Mouse (Mus musculus) ES-E14 (cell line): Measurements from ENCODE around the gene Map2k7. TPM values are rescaled to one million over a fixed set of nuclear protein-coding genes. Genes with fewer than 3 reads are reported as not detected.

ENCODE experiments used
- DNase-seq: peaks from one replicate; pipeline ENCODE4 v3.0.0-alpha.2; 2013; ENCODE audit warnings: low read depth, low spot score
- H3K27ac ChIP-seq: 2 replicates; pipeline ENCODE4 v1.5.1; 2012; ENCODE audit warnings: low read depth, mild to moderate bottlenecking, low read length, moderate library complexity, mixed read lengths; ENCODE audit not compliant: poor library complexity, insufficient read depth, severe bottlenecking
- H3K36me3 ChIP-seq: 2 replicates; pipeline ENCODE4 v1.6.1; 2012; ENCODE audit warnings: mild to moderate bottlenecking, low read length, moderate library complexity, mixed read lengths; ENCODE audit not compliant: control insufficient read depth, poor library complexity, insufficient read depth, severe bottlenecking
- H3K4me1 ChIP-seq, 2 experiments: fragments of 150-350 bp in 1 of 2; sonication (generic) in 1 of 2; 2 replicates each; pipeline ENCODE4 v1.6.1; 2012; ENCODE audit warnings: low read length in 2 of 2, mild to moderate bottlenecking in 1 of 2, mixed read lengths in 1 of 2; ENCODE audit not compliant: control insufficient read depth in 2 of 2, insufficient read depth in 2 of 2, poor library complexity in 1 of 2
- H3K4me3 ChIP-seq, 2 experiments: fragments of 150-350 bp in 1 of 2; sonication (generic) in 1 of 2; 2 replicates each; pipeline ENCODE4 v1.5.1; 2012; ENCODE audit warnings: low read length in 2 of 2, low read depth in 1 of 2, mild to moderate bottlenecking in 1 of 2, mixed read lengths in 1 of 2; ENCODE audit not compliant: insufficient read depth in 1 of 2, poor library complexity in 1 of 2, severe bottlenecking in 1 of 2
- H3K9ac ChIP-seq: 2 replicates; pipeline ENCODE4 v1.6.1; 2012; ENCODE audit warnings: low read depth, mild to moderate bottlenecking, low read length, mixed read lengths; ENCODE audit not compliant: poor library complexity, insufficient read depth, severe bottlenecking
- H3K9me3 ChIP-seq: fragments of 150-350 bp; sonication (generic); 2 replicates; pipeline ENCODE4 v1.6.1; 2012; ENCODE audit warnings: low read depth, mild to moderate bottlenecking, low read length; ENCODE audit not compliant: control insufficient read depth, insufficient read depth
- CHD2 ChIP-seq: IDR thresholded peaks from 2 replicates; pipeline ENCODE4 v1.6.1; 2014; ENCODE audit warnings: mild to moderate bottlenecking, low read depth, low read length, inconsistent platforms
- HCFC1 ChIP-seq: IDR thresholded peaks from 2 replicates; pipeline ENCODE4 v1.6.1; 2012; ENCODE audit warnings: low read length, inconsistent platforms, borderline replicate concordance; ENCODE audit not compliant: insufficient read depth
- MAFK ChIP-seq: IDR thresholded peaks from 2 replicates; pipeline ENCODE4 v1.6.1; 2014; ENCODE audit warnings: mild to moderate bottlenecking, low read depth, low read length, inconsistent platforms; ENCODE audit not compliant: insufficient read depth
- ZC3H11A ChIP-seq: IDR thresholded peaks from 2 replicates; pipeline ENCODE4 v1.6.1; 2012; ENCODE audit warnings: low read depth, mild to moderate bottlenecking, inconsistent platforms, low read length, borderline replicate concordance
- ZNF384 ChIP-seq: IDR thresholded peaks from 2 replicates; pipeline ENCODE4 v1.6.1; 2012; ENCODE audit warnings: low read depth, low read length, inconsistent platforms
- in situ Hi-C, 2 experiments: fragments of 600-800 bp; cut with MboI; formaldehyde crosslinking; loops; one replicate each; pipeline ENCODE4 v1.15.1; 2025; ENCODE audit warnings: low sequenced_read_pairs in 2 of 2, inconsistent platforms in 1 of 2; ENCODE audit not compliant: unreplicated experiment in 2 of 2
- total RNA-seq: library from RNA; depleted of rRNA; stranded (reverse); fragments of 300-350 nt; gene quantifications from 2 replicates; pipeline ENCODE4 v1.2.3, GENCODE M21; 2012

The Map2k7 gene
- total RNA-seq, 1 experiment: 22.0 TPM

GRCm38 (mm10) chr8:4193588-4193894 is 45.0 kb upstream of the Map2k7 start:
- no peak for TF ChIP-seq ZNF384
- TF ChIP-seq HCFC1: no peak
- no peak for TF ChIP-seq MAFK
- no peak for TF ChIP-seq ZC3H11A
- TF ChIP-seq CHD2: no peak
- no peak for DNase-seq
- in situ Hi-C loops: no loop called here
- Histone ChIP-seq H3K4me1 (peaks cover 0 to 13% of the 10 kb centered on the region in 2 experiments; a peak in 2 of 4 replicates), H3K27ac (no peak overlapping the region), H3K36me3 (no peaks in the 10 kb centered on the region), H3K9ac (no peak overlapping the region), H3K9me3 (no peaks in the 10 kb centered on the region), H3K4me3 (no peak overlapping the region)

- TF ChIP-seq ZNF384 (no peak), MAFK (no peak), HCFC1 (no peak), ZC3H11A (no peak), CHD2 (no peak)
- H3K4me1 ChIP-seq: no peaks in the 10 kb centered on the region
- no peak for DNase-seq
Measured at GRCm38 (mm10) chr8:4201321-4201720, 37.2 kb upstream of the Map2k7 start.

GRCm38 (mm10) chr8:4205246-4206123 is 33.1 kb upstream of the Map2k7 start:
- in situ Hi-C loops: no loop called here
- no peak for TF ChIP-seq MAFK
- TF ChIP-seq ZNF384: no peak
- TF ChIP-seq ZC3H11A: no peak
- TF ChIP-seq CHD2: no peak
- no peak for TF ChIP-seq HCFC1
- Histone ChIP-seq H3K9ac (peak overlapping the region; percentile 8; the same call in 1 of the 2 replicates), H3K9me3 (0 out of 2 replicates have a peak, but pooled peaks cover 1% of the 10 kb centered on the region), H3K4me3 (peak overlapping the region; percentile 42 to 43), H3K36me3 (no peaks in the 10 kb centered on the region), H3K27ac (no peak overlapping the region), H3K4me1 (peaks cover 0 to 2% of the 10 kb centered on the region in 2 experiments; a peak in 1 of 4 replicates)
- peak; percentile 31 for DNase-seq

More at GRCm38 (mm10) chr8:4201321-4201720, 37.2 kb upstream of the Map2k7 start:
- H3K4me3 ChIP-seq: no peak overlapping the region
- in situ Hi-C loops: no loop called here
- H3K9ac ChIP-seq: no peak overlapping the region
- no peaks in the 10 kb centered on the region for H3K9me3 ChIP-seq
- no peaks in the 10 kb centered on the region for H3K36me3 ChIP-seq
- H3K27ac ChIP-seq: no peak overlapping the region

- Histone ChIP-seq H3K4me3 (peak overlapping the region; percentile 42 to 43; a peak in 3 of 4 replicates), H3K4me1 (peaks cover 0 to 2% of the 10 kb centered on the region in 2 experiments; a peak in 1 of 4 replicates), H3K9ac (peak overlapping the region; percentile 17; the same call in 1 of the 2 replicates), H3K27ac (no peak overlapping the region), H3K36me3 (no peaks in the 10 kb centered on the region), H3K9me3 (0 out of 2 replicates have a peak, but pooled peaks cover 1% of the 10 kb centered on the region)
- in situ Hi-C loops: no loop called here
- DNase-seq: no peak
- no peak for TF ChIP-seq CHD2
- TF ChIP-seq ZNF384: no peak
- no peak for TF ChIP-seq ZC3H11A
- TF ChIP-seq HCFC1: no peak
- TF ChIP-seq MAFK: no peak
Measured at GRCm38 (mm10) chr8:4206182-4207015, 32.1 kb upstream of the Map2k7 start.
